Mouse (Mus musculus) mesoderm, embryonic 11.5 days (tissue): ENCODE results near the gene Gskip.

Experiments used
- DNase-seq: peaks from one replicate; pipeline ENCODE4 v3.0.0-alpha.2; 2012; ENCODE audit warnings: low read depth, low spot score

Gskip gene

GRCm38 (mm10) chr12:105683933-105684901 is at the start of gene Gskip:
Gene Gskip, plus strand, starts transcription at chr12:105684829.
- peak; percentile 52 for DNase-seq

GRCm38 (mm10) chr12:105636551-105636950 is 48.1 kb upstream of the Gskip start:
- no peak for DNase-seq

GRCm38 (mm10) chr12:105637554-105637953 is 47.1 kb upstream of the Gskip start:
- DNase-seq, result no peak

GRCm38 (mm10) chr12:105642770-105643321 is 41.8 kb upstream of the Gskip start:
- DNase-seq, result no peak

- no peak for DNase-seq
These were observed 28.8 kb upstream of the Gskip start for GRCm38 (mm10) chr12:105655850-105656249.

GRCm38 (mm10) chr12:105676274-105676673 is 8.4 kb upstream of the Gskip start:
- no peak for DNase-seq

GRCm38 (mm10) chr12:105678211-105678610 is 6.4 kb upstream of the Gskip start:
- no peak for DNase-seq

GRCm38 (mm10) chr12:105678762-105679161 is 5.9 kb upstream of the Gskip start:
- no peak for DNase-seq

- peak; percentile 98 for DNase-seq
These were observed 517 bp downstream of the Gskip start, which contains the start of gene Atg2b for GRCm38 (mm10) chr12:105685001-105685691. Gene Atg2b, minus strand, starts transcription at chr12:105685211.

- no peak for DNase-seq
These were observed 2.2 kb downstream of the Gskip start for GRCm38 (mm10) chr12:105686791-105687190.

GRCm38 (mm10) chr12:105687416-105687815 is 2.8 kb downstream of the Gskip start:
- no peak for DNase-seq

- DNase-seq, result no peak
These were observed 3.9 kb downstream of the Gskip start for GRCm38 (mm10) chr12:105688546-105688945.

- no peak for DNase-seq
These were observed 4.8 kb downstream of the Gskip start for GRCm38 (mm10) chr12:105689435-105689834.

GRCm38 (mm10) chr12:105694021-105694420 is 9.4 kb downstream of the Gskip start:
- DNase-seq, result no peak

- no peak for DNase-seq
These were observed 11.2 kb downstream of the Gskip start for GRCm38 (mm10) chr12:105695848-105696247.

- DNase-seq, result no peak
These were observed 12.6 kb downstream of the Gskip start for GRCm38 (mm10) chr12:105697104-105697780.

- no peak for DNase-seq
These were observed 15.8 kb downstream of the Gskip start for GRCm38 (mm10) chr12:105700433-105700832.

- peak; percentile 84 for DNase-seq
These were observed 21.3 kb downstream of the Gskip start, which contains the start of gene Ak7 for GRCm38 (mm10) chr12:105705799-105706487. Gene Ak7, plus strand, starts transcription at chr12:105705976.

GRCm38 (mm10) chr12:105718616-105719015 is 34.0 kb downstream of the Gskip start:
- DNase-seq, result no peak

GRCm38 (mm10) chr12:105720196-105720595 is 35.6 kb downstream of the Gskip start:
- DNase-seq, result no peak
